Mouse (Mus musculus): ENCODE measurements at regions not wholly inside any gene's neighbourhood (a gene's known extent, or its start where the extent isn't known, plus 50 kb on each side); places are given as distances from the start of the nearest gene placed in this dataset.

- TF ChIP-seq TCF12 (IDR thresholded peaks at IDR 0.05; ENCODE audit: insufficient read depth, poor library complexity, severe bottlenecking) (no peak), POLR2A (IDR thresholded peaks at IDR 0.05; ENCODE audit: insufficient read length, low read depth) (no peak), USF1 (IDR thresholded peaks at IDR 0.05; ENCODE audit: low read depth) (no peak), MYOG (IDR thresholded peaks at IDR 0.05; ENCODE audit: control insufficient read depth in 1 of 3, insufficient read depth in 1 of 3, insufficient read length in 2 of 3, low read depth in 2 of 3) (no peak)
These were observed 50.8 kb upstream of the Mboat1 start for GRCm38 (mm10) chr13:30085446-30085845.
